Mouse (Mus musculus) hindbrain, embryonic 11.5 days (tissue): ENCODE data around the gene Oxsm. TPM values are rescaled to one million over a fixed set of nuclear protein-coding genes. Genes with fewer than 3 reads are reported as not detected.

Source experiments
- ATAC-seq: fragments of 200-750 bp; cut with Nextera tagmentation; 2 replicates; pipeline ENCODE4 v1.8.0; 2017; ENCODE audit warnings: mild to moderate bottlenecking, moderate TSS enrichment, moderate library complexity; ENCODE audit not compliant: low FRiP score
- DNase-seq: peaks from one replicate; pipeline ENCODE4 v3.0.0-alpha.2; 2015; ENCODE audit warnings: low spot score
- H3K27ac ChIP-seq: fragments of 300-500 bp; sonication (generic); 2 replicates; pipeline ENCODE4 v1.5.1; 2014; ENCODE audit warnings: mild to moderate bottlenecking, low read depth, low read length
- H3K27me3 ChIP-seq: fragments of 300-500 bp; sonication (generic); 2 replicates; pipeline ENCODE4 v1.6.1; 2014; ENCODE audit warnings: mild to moderate bottlenecking, low read length, moderate library complexity, mixed read lengths; ENCODE audit not compliant: control insufficient read depth, insufficient read depth
- H3K36me3 ChIP-seq: fragments of 300-500 bp; sonication (generic); 2 replicates; pipeline ENCODE4 v1.6.1; 2014; ENCODE audit warnings: mild to moderate bottlenecking, low read length, moderate library complexity, mixed read lengths; ENCODE audit not compliant: control insufficient read depth, insufficient read depth
- H3K4me1 ChIP-seq: fragments of 300-500 bp; sonication (generic); replicated peaks from 2 replicates; pipeline ENCODE4 v1.6.1; 2014; ENCODE audit warnings: low read length, mixed read lengths; ENCODE audit not compliant: control insufficient read depth, insufficient read depth
- H3K4me2 ChIP-seq: fragments of 300-500 bp; sonication (generic); replicated peaks from 2 replicates; pipeline ENCODE4 v1.6.1; 2014; ENCODE audit warnings: mild to moderate bottlenecking, low read depth, low read length
- H3K4me3 ChIP-seq: fragments of 300-500 bp; sonication (generic); 2 replicates; pipeline ENCODE4 v1.5.1; 2014; ENCODE audit warnings: low read depth, low read length
- H3K9ac ChIP-seq: fragments of 300-500 bp; sonication (generic); 2 replicates; pipeline ENCODE4 v1.6.1; 2014; ENCODE audit warnings: low read depth, low read length
- H3K9me3 ChIP-seq: fragments of 300-500 bp; sonication (generic); 2 replicates; pipeline ENCODE4 v1.6.1; 2016; ENCODE audit warnings: low read length; ENCODE audit not compliant: control insufficient read depth
- WGBS: fragments of 180-500 bp; shearing (Covaris S2); extraction: QIAGEN DNeasy Blood & Tissue Kit; methylation state at CpG from one replicate; pipeline ENCODE4 v1.1.7; 2014; 5-methylcytosine and 5-hydroxymethylcytosine counted together
- polyA plus RNA-seq: library from polyadenylated mRNA; unstranded; fragments of >200 nt; fragmentation: Nextera tagmentation; extraction: Ambion mirVana; gene quantifications from 2 replicates; pipeline ENCODE4 v1.2.1, GENCODE M21; 2014

Gene Oxsm
- polyA plus RNA-seq, 1 experiment from 2014 or later: 1.8 TPM

- no peak overlapping the region for H3K4me3 ChIP-seq
- H3K27me3 ChIP-seq: no peaks in the 10 kb centered on the region
- WGBS: 79% methylated on average over 1 of the region's 1 CpGs
- H3K4me2 ChIP-seq: no peak overlapping the region
- H3K9ac ChIP-seq: no peak overlapping the region
- no peaks in the 10 kb centered on the region for H3K4me1 ChIP-seq
- DNase-seq (no peak), ATAC-seq (no peak)
- H3K36me3 ChIP-seq: no peaks in the 10 kb centered on the region
- no peak overlapping the region for H3K27ac ChIP-seq
- H3K9me3 ChIP-seq: no peaks in the 10 kb centered on the region
These were observed 4.5 kb downstream of the Oxsm start for GRCm38 (mm10) chr14:16245127-16245526.

GRCm38 (mm10) chr14:16244370-16244769 is 5.2 kb downstream of the Oxsm start:
- 57% methylated on average over 2 of the region's 2 CpGs for WGBS
- H3K4me2 ChIP-seq: no peak overlapping the region
- H3K27me3 ChIP-seq: no peaks in the 10 kb centered on the region
- H3K4me3 ChIP-seq: no peak overlapping the region
- H3K27ac ChIP-seq: no peak overlapping the region
- H3K36me3 ChIP-seq: no peaks in the 10 kb centered on the region
- H3K4me1 ChIP-seq: no peaks in the 10 kb centered on the region
- no peaks in the 10 kb centered on the region for H3K9me3 ChIP-seq
- ATAC-seq (no peak), DNase-seq (no peak)
- H3K9ac ChIP-seq: no peak overlapping the region

- no peaks in the 10 kb centered on the region for H3K36me3 ChIP-seq
- H3K27ac ChIP-seq: 0 out of 2 replicates have a peak overlapping the region, but pooled peaks have one; percentile 42
- ATAC-seq (no peak), DNase-seq (no peak)
- peak overlapping the region; percentile 78 for H3K9ac ChIP-seq
- no peaks in the 10 kb centered on the region for H3K9me3 ChIP-seq
- no peaks in the 10 kb centered on the region for H3K4me1 ChIP-seq
- H3K4me3 ChIP-seq: peak overlapping the region; percentile 45
- 22% methylated on average over 10 of the region's 10 CpGs for WGBS
- no peaks in the 10 kb centered on the region for H3K27me3 ChIP-seq
- H3K4me2 ChIP-seq: peak overlapping the region; percentile 59
These were observed 5.9 kb downstream of the Oxsm start for GRCm38 (mm10) chr14:16243603-16244209.

GRCm38 (mm10) chr14:16242947-16243602 is 6.5 kb downstream of the Oxsm start:
- 7% methylated on average over 34 of the region's 34 CpGs for WGBS
- peak overlapping the region; percentile 45 for H3K4me3 ChIP-seq
- H3K4me1 ChIP-seq: no peaks in the 10 kb centered on the region
- H3K36me3 ChIP-seq: no peaks in the 10 kb centered on the region
- H3K27ac ChIP-seq: 0 out of 2 replicates have a peak overlapping the region, but pooled peaks have one; percentile 42
- H3K9ac ChIP-seq: peak overlapping the region; percentile 78
- H3K4me2 ChIP-seq: peak overlapping the region; percentile 59
- H3K27me3 ChIP-seq: no peaks in the 10 kb centered on the region
- no peaks in the 10 kb centered on the region for H3K9me3 ChIP-seq
- ATAC-seq: peak; percentile 95
- peak; percentile 88 for DNase-seq

- ATAC-seq (no peak), DNase-seq (peak; percentile 2)
- no peaks in the 10 kb centered on the region for H3K27me3 ChIP-seq
- H3K9me3 ChIP-seq: no peaks in the 10 kb centered on the region
- no peak overlapping the region for H3K27ac ChIP-seq
- H3K4me2 ChIP-seq: peak overlapping the region; percentile 59
- no peaks in the 10 kb centered on the region for H3K36me3 ChIP-seq
- no peak overlapping the region for H3K4me3 ChIP-seq
- H3K4me1 ChIP-seq: no peaks in the 10 kb centered on the region
- H3K9ac ChIP-seq: no peak overlapping the region
- 97% methylated on average over 10 of the region's 10 CpGs for WGBS
These were observed 7.3 kb downstream of the Oxsm start for GRCm38 (mm10) chr14:16242193-16242815.

GRCm38 (mm10) chr14:16236466-16236865 is 13.1 kb downstream of the Oxsm start:
- no peaks in the 10 kb centered on the region for H3K4me1 ChIP-seq
- H3K4me3 ChIP-seq: no peak overlapping the region
- H3K9ac ChIP-seq: no peak overlapping the region
- no peaks in the 10 kb centered on the region for H3K9me3 ChIP-seq
- no peaks in the 10 kb centered on the region for H3K27me3 ChIP-seq
- H3K27ac ChIP-seq: no peak overlapping the region
- DNase-seq (no peak), ATAC-seq (no peak)
- WGBS: 69% methylated on average over 3 of the region's 3 CpGs
- H3K4me2 ChIP-seq: no peak overlapping the region
- H3K36me3 ChIP-seq: no peaks in the 10 kb centered on the region

GRCm38 (mm10) chr14:16233515-16233914 is 16.1 kb downstream of the Oxsm start:
- Histone ChIP-seq H3K9me3 (no peaks in the 10 kb centered on the region), H3K4me1 (no peaks in the 10 kb centered on the region), H3K4me3 (no peak overlapping the region), H3K27ac (no peak overlapping the region), H3K27me3 (no peaks in the 10 kb centered on the region), H3K4me2 (no peak overlapping the region), H3K36me3 (no peaks in the 10 kb centered on the region), H3K9ac (no peak overlapping the region)
- ATAC-seq (no peak), DNase-seq (no peak)
- WGBS: 35% methylated on average over 1 of the region's 1 CpGs

- ATAC-seq (no peak), DNase-seq (no peak)
- H3K27ac ChIP-seq: no peak overlapping the region
These were observed 19.0 kb downstream of the Oxsm start for GRCm38 (mm10) chr14:16230581-16230980.

GRCm38 (mm10) chr14:16229395-16229794 is 20.2 kb downstream of the Oxsm start:
- Histone ChIP-seq H3K4me1 (no peaks in the 10 kb centered on the region), H3K9ac (no peak overlapping the region), H3K4me2 (no peak overlapping the region), H3K36me3 (no peaks in the 10 kb centered on the region), H3K27me3 (no peaks in the 10 kb centered on the region), H3K4me3 (no peak overlapping the region), H3K9me3 (no peaks in the 10 kb centered on the region), H3K27ac (no peak overlapping the region)
- DNase-seq: no peak
- 89% methylated on average over 2 of the region's 2 CpGs for WGBS
- no peak for ATAC-seq

More at GRCm38 (mm10) chr14:16230581-16230980, 19.0 kb downstream of the Oxsm start:
- H3K9ac ChIP-seq: no peak overlapping the region
- no peak overlapping the region for H3K4me2 ChIP-seq
- H3K4me1 ChIP-seq: no peaks in the 10 kb centered on the region
- no peaks in the 10 kb centered on the region for H3K36me3 ChIP-seq
- H3K4me3 ChIP-seq: no peak overlapping the region
- no peaks in the 10 kb centered on the region for H3K27me3 ChIP-seq
- no peaks in the 10 kb centered on the region for H3K9me3 ChIP-seq
